Mouse (Mus musculus) MN1 (cell line): Measurements from ENCODE around the gene Ocel1.
A peak's percentile ranks its signal among the peaks of the same experiment; 100 is the strongest.

Source experiments
- DNase-seq: peaks from one replicate; pipeline ENCODE4 v3.0.0-alpha.2; 2016; ENCODE audit warnings: low spot score

Ocel1 gene

GRCm38 (mm10) chr8:71379512-71380075 is 8.5 kb downstream of the Ocel1 start:
- DNase-seq, result no peak

DNA sequence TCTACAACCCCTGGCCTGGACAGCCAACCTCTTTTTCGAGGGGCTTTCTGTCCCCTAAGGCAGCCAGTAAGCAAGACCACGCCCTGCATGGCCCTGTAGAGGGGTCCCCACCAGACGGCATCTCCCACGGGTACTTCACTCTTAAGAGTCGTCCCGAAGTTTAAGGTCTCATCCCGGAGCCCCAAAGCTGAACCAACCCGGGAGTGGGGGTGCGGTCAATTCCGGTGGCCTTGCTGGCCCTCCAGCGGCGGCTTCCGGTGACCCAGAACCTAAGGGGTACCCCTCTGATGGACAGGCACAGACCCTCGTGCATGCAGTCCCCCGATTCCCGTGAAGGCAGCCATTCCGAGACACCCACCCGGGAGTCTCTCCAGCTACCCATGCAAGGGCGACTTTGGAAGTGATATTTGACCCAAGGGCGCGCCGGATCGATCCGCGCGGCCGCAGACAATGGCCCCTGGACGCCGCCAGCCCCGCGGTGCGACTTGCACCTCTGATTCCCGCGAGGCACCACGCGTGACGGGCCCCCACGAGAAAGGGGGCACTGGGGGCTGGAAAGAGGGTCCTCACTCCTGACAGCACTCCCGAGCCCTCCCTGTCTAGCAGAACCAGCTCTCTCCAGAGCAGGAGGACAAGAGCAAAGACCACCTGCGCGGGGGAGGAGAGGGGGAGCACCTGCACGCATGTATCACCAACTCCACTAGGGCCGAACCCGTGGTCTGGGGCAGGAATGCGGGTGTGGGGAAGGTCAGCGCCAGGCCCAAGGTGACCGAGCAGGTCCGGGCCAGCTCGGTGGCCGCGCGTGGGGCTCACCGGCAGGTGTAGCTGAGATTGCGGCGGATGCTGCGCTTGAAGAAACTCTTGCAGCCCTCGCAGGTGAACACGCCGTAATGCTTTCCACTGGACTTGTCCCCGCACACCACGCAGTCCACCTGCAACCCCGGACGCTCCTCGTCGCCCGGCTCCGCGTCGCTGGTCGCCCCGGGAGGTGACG is 9.4 kb downstream of the Ocel1 start:
- no peak for DNase-seq

- DNase-seq, result no peak
These were observed 10.4 kb downstream of the Ocel1 start, which contains the start of gene Nr2f6 for GRCm38 (mm10) chr8:71381421-71381970. Nr2f6 (minus strand) TSS chr8:71381960.

- peak; percentile 92 for DNase-seq
These were observed 11.2 kb downstream of the Ocel1 start for GRCm38 (mm10) chr8:71381971-71382961.

- DNase-seq, result no peak
These were observed 12.3 kb downstream of the Ocel1 start for GRCm38 (mm10) chr8:71383396-71383795.

DNA sequence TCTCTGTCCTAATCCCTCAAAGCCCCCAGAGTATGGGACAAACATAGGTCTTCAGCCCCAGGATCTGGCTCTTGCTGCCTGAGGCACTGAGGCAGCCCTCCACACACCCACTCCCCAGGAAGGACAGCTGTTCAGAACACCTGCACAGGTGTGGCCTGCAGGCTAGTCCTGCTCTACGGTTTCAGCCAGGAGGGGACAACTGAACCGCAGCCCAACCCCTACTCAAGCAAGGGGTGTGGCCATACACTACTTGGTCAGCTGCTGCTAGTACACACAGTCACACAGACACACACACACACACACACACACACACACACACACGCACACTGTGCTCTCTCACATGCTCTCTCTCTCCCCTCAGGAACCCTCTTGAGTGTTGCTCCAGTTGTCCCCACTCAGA is 12.8 kb downstream of the Ocel1 start:
- DNase-seq, result no peak

DNA sequence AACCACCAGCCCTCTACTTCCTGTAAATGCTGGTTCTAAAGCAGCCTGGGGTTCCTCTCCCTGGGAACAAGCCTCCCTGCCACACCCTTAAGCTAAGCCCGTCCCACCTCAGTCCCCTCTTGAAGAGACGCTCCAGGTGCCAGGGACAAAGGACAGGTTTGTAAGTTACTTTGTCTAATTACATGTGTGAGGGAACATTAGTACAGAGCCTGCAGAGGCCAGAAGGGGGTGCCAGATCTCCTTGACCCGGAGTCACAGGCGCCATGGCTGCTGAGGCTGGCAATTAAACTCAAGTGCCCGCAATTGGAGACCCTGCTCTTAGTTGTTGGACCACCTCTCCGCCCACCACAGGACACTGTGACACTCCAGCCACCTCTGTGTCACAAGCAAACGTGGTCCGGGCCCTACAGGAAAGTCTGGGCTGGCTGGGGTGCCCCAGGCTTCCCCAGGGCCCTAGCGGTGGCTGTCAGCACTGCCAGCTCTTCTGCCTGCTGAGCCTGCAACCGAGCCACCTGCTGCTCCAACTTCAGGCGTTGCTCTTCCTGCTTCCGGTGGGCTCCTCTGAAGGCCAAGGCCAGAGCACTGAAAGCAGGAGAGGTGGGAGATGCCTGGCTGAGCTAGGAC is 14.2 kb downstream of the Ocel1 start:
- no peak for DNase-seq

DNA sequence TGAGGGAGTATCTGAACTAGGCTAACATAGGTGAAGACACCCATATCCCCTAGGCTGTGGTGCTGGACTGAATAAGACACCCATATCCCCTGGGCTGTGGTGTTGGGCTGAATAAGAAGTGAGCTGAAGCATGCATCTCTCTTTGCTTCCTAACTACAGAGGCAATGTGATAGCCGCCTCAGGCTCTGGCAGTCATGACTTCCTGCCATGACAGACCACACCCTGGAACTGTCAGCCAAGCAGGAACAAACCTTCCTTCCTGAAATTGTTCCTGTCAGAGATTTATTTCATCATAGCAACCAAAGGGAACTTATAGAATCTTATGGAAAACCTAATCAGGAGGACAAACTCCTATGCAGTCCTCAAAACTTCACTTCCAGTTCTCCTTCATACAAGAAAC is 17.2 kb downstream of the Ocel1 start:
- DNase-seq, result no peak

DNA sequence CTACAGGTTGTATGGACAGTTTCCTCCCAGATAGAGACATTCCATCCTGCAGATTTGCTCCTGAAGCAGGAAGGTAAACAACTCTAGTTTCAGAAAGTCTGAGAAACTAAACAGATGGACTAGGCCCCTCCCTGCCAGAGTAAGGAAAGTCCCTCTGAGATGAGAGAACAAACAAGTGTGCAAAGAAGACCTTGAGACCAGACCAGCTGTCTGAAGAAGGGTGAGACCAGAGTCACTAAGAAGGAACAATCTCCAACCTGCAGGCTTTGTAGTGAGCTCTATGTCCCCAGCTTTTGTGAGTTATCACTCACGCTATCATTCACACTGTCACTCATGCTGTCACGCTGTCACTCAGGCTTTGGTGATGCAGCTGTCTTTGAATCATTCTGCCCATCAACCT is 20.6 kb downstream of the Ocel1 start:
- no peak for DNase-seq

DNA sequence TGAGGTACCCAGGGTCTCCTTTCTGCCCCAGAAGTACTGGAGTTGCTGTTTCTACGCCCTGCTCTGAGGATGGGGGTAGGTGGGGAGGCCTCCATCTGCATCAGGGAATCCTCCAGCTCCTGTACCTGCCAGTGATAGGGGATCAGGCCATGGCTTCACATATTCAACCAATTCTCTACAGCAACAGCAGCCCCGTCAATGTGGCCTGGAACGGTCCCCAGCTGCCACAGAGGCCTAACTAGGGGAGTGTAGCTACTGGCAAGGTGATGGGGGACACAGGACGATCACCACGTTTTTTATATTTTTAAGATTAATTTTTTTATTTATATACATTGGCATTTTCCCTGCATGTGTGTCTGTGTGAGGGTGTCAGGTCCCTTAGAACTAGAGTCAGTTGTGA is 21.3 kb downstream of the Ocel1 start:
- DNase-seq, result no peak

- no peak for DNase-seq
These were observed 21.8 kb downstream of the Ocel1 start for GRCm38 (mm10) chr8:71392871-71393270.

DNA sequence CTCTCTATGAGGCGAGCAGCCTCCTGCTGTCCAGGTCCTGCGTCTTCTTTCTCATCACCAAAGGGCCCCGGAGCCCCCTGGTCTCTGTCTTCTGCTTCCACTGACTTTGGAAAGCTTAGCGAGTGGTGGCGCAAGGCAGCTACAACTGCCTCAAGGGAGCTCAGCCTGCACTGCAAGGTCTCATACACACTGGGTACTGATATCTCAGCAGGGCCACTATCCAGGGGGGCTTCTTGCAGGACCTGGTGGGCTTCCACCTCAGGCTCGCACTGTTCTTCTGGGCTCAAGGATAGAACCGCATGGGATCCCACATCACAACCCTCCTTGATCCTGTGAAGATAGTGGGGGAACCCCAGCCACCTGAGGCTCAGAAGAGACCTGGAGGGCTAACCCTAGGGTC is 23.4 kb downstream of the Ocel1 start:
- no peak for DNase-seq

- DNase-seq, result no peak
These were observed 24.0 kb downstream of the Ocel1 start for GRCm38 (mm10) chr8:71395071-71395470.

- no peak for DNase-seq
These were observed 24.5 kb downstream of the Ocel1 start, which contains the start of gene Ushbp1 for GRCm38 (mm10) chr8:71395629-71396028. Ushbp1 (minus strand) TSS chr8:71395802.

DNA sequence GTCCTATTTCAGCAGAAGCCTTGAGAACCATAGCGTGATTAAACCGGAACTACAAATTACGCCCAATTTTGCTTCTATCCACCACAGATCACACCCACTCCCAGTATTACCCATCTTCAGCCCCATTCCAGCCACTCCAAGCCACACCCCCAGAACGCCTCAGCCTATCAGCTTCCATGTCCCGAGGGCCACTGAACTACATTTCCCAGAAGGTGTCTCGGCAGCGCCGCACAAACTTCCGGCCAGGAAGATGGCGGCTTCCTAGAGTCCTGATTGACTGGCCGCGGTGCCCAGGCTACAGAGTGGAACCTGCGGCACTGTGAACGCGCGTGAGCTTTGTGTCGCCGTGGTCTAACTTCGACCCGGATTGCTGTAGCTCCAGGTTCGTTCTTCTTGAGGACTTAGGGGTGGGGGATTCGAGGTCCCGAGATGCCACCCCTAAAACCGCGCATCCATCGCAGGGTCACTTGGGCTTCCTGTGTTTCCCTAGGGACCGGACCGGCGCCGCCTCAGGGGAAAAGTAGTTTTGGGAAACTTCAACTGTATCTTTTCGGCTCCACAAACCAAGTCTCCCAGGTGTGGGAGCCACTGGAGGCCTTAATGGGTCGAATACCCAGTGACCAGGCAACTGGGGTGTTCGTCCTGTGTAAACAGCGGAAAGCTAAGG is 25.7 kb downstream of the Ocel1 start, which contains the start of gene Babam1:
Gene Babam1 (plus strand): TSS at position 223 of the 667 bp plus-strand sequence.
- peak; percentile 98 for DNase-seq

GRCm38 (mm10) chr8:71397701-71398100 is 26.6 kb downstream of the Ocel1 start:
- DNase-seq, result no peak

- DNase-seq, result no peak
These were observed 29.7 kb downstream of the Ocel1 start for GRCm38 (mm10) chr8:71400826-71401225.

- no peak for DNase-seq
These were observed 30.4 kb downstream of the Ocel1 start for GRCm38 (mm10) chr8:71401454-71401853.

GRCm38 (mm10) chr8:71402446-71402964 is 31.4 kb downstream of the Ocel1 start:
- DNase-seq, result no peak
